Mouse (Mus musculus) hindbrain, embryonic 14.5 days (tissue): ENCODE measurements around the gene Vps45. TPM values are rescaled to one million over a fixed set of nuclear protein-coding genes. Genes with fewer than 3 reads are reported as not detected.

ENCODE experiments used
- ATAC-seq: fragments of 200-750 bp; cut with Nextera tagmentation; 2 replicates; pipeline ENCODE4 v1.8.0; 2017; ENCODE audit warnings: moderate number of reproducible peaks, mild to moderate bottlenecking, moderate TSS enrichment, moderate library complexity; ENCODE audit not compliant: low FRiP score
- DNase-seq: peaks from one replicate; pipeline ENCODE4 v3.0.0-alpha.2; 2015; ENCODE audit warnings: low spot score
- H3K27ac ChIP-seq: fragments of 300-500 bp; sonication (generic); 2 replicates; pipeline ENCODE4 v1.5.1; 2014; ENCODE audit warnings: mild to moderate bottlenecking, moderate library complexity
- H3K27me3 ChIP-seq: fragments of 300-500 bp; sonication (generic); 2 replicates; pipeline ENCODE4 v1.6.1; 2014; ENCODE audit warnings: mild to moderate bottlenecking, low read length, mixed read lengths; ENCODE audit not compliant: control insufficient read depth, insufficient read depth
- H3K36me3 ChIP-seq: fragments of 300-500 bp; sonication (generic); replicated peaks from 2 replicates; pipeline ENCODE4 v1.6.1; 2014; ENCODE audit not compliant: control insufficient read depth, insufficient read depth
- H3K4me1 ChIP-seq: fragments of 300-500 bp; sonication (generic); replicated peaks from 2 replicates; pipeline ENCODE4 v1.6.1; 2014; ENCODE audit warnings: antibody characterized with exemption, low read length, mixed read lengths; ENCODE audit not compliant: control insufficient read depth, insufficient read depth
- H3K4me2 ChIP-seq: fragments of 300-500 bp; sonication (generic); replicated peaks from 2 replicates; pipeline ENCODE4 v1.6.1; 2014; ENCODE audit warnings: mild to moderate bottlenecking, moderate library complexity
- H3K4me3 ChIP-seq: fragments of 300-500 bp; sonication (generic); replicated peaks from 2 replicates; pipeline ENCODE4 v1.5.1; 2014; ENCODE audit warnings: mild to moderate bottlenecking, low read length
- H3K9ac ChIP-seq: fragments of 300-500 bp; sonication (generic); 2 replicates; pipeline ENCODE4 v1.6.1; 2014
- H3K9me3 ChIP-seq: fragments of 300-500 bp; sonication (generic); 2 replicates; pipeline ENCODE4 v1.6.1; 2016; ENCODE audit warnings: low read length; ENCODE audit not compliant: control insufficient read depth
- WGBS: fragments of 180-500 bp; shearing (Covaris S2); extraction: QIAGEN DNeasy Blood & Tissue Kit; methylation state at CpG from one replicate; pipeline ENCODE4 v1.1.7; 2014; 5-methylcytosine and 5-hydroxymethylcytosine counted together
- polyA plus RNA-seq: library from polyadenylated mRNA; unstranded; fragments of >200 nt; fragmentation: Nextera tagmentation; extraction: Ambion mirVana; gene quantifications from 2 replicates; pipeline ENCODE4 v1.2.1, GENCODE M21; 2014

The Vps45 gene
- polyA plus RNA-seq, 1 experiment from 2014 or later: 46.8 TPM

DNA sequence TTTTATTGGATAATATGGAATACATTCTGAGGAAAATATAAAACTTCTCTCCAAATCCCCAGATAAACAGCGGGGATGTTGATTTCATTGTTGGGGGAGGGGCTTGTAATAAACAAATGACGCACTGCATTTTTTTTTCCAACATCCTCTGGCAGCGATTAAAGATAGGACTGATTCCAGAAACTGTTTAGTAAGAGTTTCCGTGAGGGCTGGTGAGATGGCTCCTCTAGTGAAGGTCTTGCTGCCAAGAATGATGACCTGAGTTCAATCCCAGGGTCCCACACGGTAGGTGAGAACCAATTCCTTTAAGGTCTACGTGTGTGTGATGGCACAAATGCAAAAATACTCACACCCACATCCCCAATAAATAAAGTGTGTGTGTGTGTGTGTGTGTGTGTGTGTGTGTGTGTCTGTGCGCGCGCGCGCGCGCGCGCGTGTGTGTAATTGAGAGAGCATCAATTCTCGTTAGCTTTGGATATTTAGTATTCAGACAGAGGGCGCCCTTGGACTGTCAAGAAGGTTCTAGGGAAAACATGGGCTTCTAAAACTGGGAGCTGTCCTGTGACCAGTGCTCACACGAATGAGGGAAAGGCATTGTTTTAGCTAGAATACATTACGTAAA, 7.6 kb upstream of the Vps45 start:
- Histone ChIP-seq H3K27ac (no peak overlapping the region), H3K9me3 (no peaks in the 10 kb centered on the region), H3K9ac (no peak overlapping the region), H3K36me3 (no peaks in the 10 kb centered on the region), H3K27me3 (no peaks in the 10 kb centered on the region), H3K4me1 (no peaks in the 10 kb centered on the region), H3K4me2 (peak overlapping the region; percentile 4; the same call in 1 of the 2 replicates), H3K4me3 (no peak overlapping the region)
- DNase-seq (peak; percentile 66), ATAC-seq (no peak)
- WGBS: 38% methylated on average over 20 of the region's 20 CpGs

DNA sequence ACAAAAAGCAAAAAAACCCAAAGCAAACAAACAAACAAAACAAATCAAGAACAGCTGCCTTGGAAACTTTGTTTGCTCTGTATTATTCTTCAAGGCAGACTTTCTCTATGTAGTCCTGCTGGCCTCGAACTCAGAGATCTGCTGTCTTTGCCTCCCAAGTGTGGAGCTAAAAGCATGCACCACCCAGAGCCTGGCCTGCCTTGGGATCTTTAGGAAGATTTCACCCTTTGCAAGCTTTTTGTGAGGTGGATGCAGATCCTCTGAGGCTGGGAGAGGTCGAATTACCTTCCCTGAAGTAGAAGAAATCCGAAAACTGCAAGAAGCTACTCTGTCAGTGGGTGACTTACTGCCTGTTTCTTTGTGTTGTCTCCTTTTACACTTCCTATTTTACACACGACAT, 6.9 kb upstream of the Vps45 start:
- H3K4me1 ChIP-seq: no peaks in the 10 kb centered on the region
- H3K9me3 ChIP-seq: no peaks in the 10 kb centered on the region
- ATAC-seq (no peak), DNase-seq (no peak)
- WGBS: 53% methylated on average over 4 of the region's 4 CpGs
- H3K9ac ChIP-seq: no peak overlapping the region
- H3K27me3 ChIP-seq: no peaks in the 10 kb centered on the region
- no peaks in the 10 kb centered on the region for H3K36me3 ChIP-seq
- no peak overlapping the region for H3K27ac ChIP-seq
- 0 out of 2 replicates have a peak overlapping the region, but pooled peaks have one; percentile 4 for H3K4me2 ChIP-seq
- H3K4me3 ChIP-seq: no peak overlapping the region

DNA sequence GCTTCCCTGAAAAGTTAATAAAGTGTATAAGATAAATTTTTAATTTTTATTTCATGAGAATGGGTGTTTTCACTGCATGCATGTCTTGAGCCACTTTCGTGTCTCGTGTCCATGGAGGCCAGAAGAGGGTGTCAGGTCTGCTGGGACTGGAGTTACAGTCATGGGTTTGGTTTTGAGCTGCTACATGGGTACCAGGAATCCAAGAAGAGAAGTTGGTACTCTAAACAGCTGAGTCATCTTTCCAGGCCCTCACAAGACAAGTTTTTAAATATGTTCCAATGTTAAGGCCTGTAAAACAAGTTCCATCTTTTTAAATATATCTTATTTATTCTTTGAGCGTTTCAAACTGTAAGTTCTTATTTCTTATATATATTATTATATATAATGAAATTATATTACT, 6.0 kb upstream of the Vps45 start:
- Histone ChIP-seq H3K9ac (no peak overlapping the region), H3K4me3 (no peak overlapping the region), H3K4me2 (no peak overlapping the region), H3K9me3 (no peaks in the 10 kb centered on the region), H3K27me3 (no peaks in the 10 kb centered on the region), H3K36me3 (no peaks in the 10 kb centered on the region), H3K27ac (no peak overlapping the region), H3K4me1 (no peaks in the 10 kb centered on the region)
- no peak for DNase-seq
- no peak for ATAC-seq
- WGBS: 88% methylated on average over 3 of the region's 3 CpGs

DNA sequence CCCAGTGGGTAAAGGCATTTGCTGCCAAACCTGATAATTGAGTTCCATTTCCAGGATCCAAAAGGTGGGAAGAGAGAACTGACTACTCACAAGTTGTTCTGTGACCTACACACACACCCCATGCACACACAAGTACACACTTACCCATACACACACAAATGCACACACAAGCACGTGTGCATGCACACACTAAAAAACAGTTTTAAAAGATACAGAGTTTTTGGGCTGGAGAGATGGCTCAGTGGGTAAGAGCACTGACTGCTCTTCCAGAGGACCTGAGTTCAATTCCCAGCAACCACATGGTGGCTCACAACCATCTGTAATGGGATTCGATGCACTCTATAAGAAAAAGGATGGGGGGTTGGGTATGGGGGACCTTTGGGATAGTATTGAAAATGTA, 5.0 kb upstream of the Vps45 start:
- Histone ChIP-seq H3K4me1 (0 out of 2 replicates have a peak, but pooled peaks cover 4% of the 10 kb centered on the region), H3K27ac (no peak overlapping the region), H3K4me2 (no peak overlapping the region), H3K27me3 (no peaks in the 10 kb centered on the region), H3K4me3 (no peak overlapping the region), H3K9me3 (no peaks in the 10 kb centered on the region), H3K36me3 (no peaks in the 10 kb centered on the region), H3K9ac (no peak overlapping the region)
- no peak for DNase-seq
- 82% methylated on average over 2 of the region's 2 CpGs for WGBS
- no peak for ATAC-seq

DNA sequence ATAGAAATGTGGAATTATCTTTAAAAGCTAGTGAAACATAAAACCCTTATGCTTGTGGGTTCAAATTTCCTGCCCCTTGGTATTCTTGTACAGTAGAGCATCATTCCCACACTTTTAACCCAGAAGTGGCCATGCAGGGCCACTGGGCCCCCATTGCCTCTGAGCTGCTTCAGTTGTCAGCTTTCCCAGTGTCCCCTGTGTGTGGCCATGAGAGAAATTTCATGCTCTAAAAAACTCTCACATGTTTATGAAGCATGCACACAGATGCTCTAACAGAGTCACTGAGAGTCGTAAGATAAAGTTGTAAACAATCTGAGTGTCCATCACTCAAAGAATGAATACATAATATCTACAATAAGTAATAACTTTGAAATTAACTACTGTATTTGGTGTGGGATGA, 1.9 kb upstream of the Vps45 start:
- Histone ChIP-seq H3K27ac (no peak overlapping the region), H3K9ac (no peak overlapping the region), H3K4me2 (no peak overlapping the region), H3K36me3 (0 out of 2 replicates have a peak, but pooled peaks cover 4% of the 10 kb centered on the region), H3K4me1 (peaks cover 14% of the 10 kb centered on the region), H3K4me3 (no peak overlapping the region), H3K27me3 (no peaks in the 10 kb centered on the region), H3K9me3 (no peaks in the 10 kb centered on the region)
- no peak for DNase-seq
- ATAC-seq: no peak
- 88% methylated on average over 1 of the region's 1 CpGs for WGBS

DNA sequence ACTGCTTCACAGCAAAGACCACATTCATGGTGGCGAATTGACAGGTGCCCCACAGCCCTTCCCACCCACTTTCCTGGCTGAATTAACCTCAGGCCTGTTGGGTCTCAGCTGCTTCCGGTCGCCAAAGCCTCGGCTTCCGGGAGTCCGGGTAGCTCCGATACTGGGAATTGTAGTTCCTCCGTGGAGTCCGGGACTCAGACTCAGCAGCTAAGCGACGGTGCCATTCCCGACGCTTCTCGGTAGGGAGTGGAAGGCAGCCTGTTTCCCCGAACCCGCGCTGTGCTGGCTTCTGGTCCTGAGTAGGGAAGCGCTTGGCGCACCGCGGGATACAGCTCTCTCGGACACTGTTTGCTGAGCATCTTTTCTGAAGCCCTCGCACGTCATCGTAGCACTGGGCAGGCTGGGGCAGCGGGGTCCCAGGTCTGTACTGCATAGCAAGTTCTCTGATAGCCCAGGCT, 490 bp downstream of the Vps45 start:
- ATAC-seq: peak; percentile 96
- H3K27me3 ChIP-seq: no peaks in the 10 kb centered on the region
- peak overlapping the region; percentile 57 for H3K4me3 ChIP-seq
- H3K36me3 ChIP-seq: peaks cover 13% of the 10 kb centered on the region; the same call in 1 of the 2 replicates
- no peaks in the 10 kb centered on the region for H3K9me3 ChIP-seq
- H3K27ac ChIP-seq: peak overlapping the region; percentile 93
- H3K4me1 ChIP-seq: peaks cover 14% of the 10 kb centered on the region
- under 1% methylated on average over 26 of the region's 26 CpGs for WGBS
- H3K4me2 ChIP-seq: peak overlapping the region; percentile 70
- peak; percentile 92 for DNase-seq
- peak overlapping the region; percentile 69 for H3K9ac ChIP-seq

DNA sequence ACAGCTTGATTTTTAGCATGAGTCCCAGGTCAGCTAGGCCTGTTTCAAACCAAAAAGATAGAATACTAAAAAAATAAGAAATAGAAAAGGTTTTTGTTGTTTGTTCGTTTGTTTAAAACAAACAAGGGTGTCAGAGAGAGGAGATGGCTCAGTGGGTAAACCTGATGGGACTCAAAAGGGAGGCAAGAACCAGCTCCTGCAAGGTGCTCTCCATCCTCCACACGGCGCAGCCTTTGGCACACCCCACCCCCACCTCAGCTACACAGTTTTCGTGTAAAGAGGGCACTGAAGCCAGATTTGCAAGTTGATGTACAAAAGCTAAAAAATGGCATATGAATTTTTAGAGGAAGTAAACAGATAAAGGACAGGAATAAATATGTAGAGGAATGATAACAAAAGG, 2.2 kb downstream of the Vps45 start:
- H3K27ac ChIP-seq: no peak overlapping the region
- ATAC-seq (no peak), DNase-seq (no peak)
- peaks cover 14% of the 10 kb centered on the region for H3K4me1 ChIP-seq
- no peaks in the 10 kb centered on the region for H3K9me3 ChIP-seq
- 89% methylated on average over 4 of the region's 4 CpGs for WGBS
- H3K9ac ChIP-seq: no peak overlapping the region
- no peaks in the 10 kb centered on the region for H3K27me3 ChIP-seq
- no peak overlapping the region for H3K4me3 ChIP-seq
- H3K36me3 ChIP-seq: peaks cover 25% of the 10 kb centered on the region
- H3K4me2 ChIP-seq: no peak overlapping the region

DNA sequence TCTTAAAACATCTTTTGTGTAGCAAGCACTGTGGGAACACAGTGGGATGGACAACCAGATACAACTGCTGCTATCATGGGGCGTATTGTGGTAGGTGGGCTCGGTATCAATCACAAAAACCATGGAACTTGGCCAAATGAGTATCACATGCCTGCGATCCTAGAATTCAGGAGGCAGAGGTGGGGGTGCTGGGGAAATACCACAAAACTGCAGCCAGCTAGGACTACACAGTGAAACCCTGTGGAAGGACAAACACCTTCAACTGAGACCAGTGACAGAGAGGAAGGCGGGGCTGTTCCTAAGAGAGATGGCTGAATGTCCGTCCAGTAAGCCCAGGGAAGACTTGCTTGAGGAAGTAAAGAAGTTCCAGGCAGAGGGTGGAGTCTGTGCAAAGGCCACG, 3.0 kb downstream of the Vps45 start:
- ATAC-seq (no peak), DNase-seq (no peak)
- WGBS: 93% methylated on average over 6 of the region's 6 CpGs
- Histone ChIP-seq H3K4me1 (peaks cover 14% of the 10 kb centered on the region), H3K36me3 (peaks cover 28% of the 10 kb centered on the region), H3K9ac (no peak overlapping the region), H3K27me3 (no peaks in the 10 kb centered on the region), H3K9me3 (no peaks in the 10 kb centered on the region), H3K4me2 (no peak overlapping the region), H3K4me3 (no peak overlapping the region), H3K27ac (no peak overlapping the region)

DNA sequence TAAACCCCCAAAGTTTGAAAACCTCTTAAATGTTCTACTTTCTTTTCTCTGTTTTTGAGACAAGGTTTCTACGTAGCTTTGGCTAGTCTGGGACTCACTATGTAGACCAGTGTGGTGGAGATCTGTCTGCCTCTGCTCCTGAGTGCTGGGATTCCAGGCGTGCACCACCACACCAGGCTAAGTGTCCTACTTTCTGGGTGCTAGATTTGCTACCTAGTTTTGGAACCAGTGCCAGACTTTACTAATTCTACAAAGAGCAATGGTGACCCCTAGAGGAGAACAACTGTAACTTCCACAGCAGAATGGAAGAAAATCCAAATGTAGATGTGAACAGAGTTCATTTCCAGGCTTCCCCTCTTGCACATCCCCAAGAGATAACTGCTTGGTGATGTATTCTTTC, 6.4 kb downstream of the Vps45 start:
- no peak for ATAC-seq
- peak; percentile 79 for DNase-seq
- Histone ChIP-seq H3K27ac (no peak overlapping the region), H3K4me1 (peaks cover 5% of the 10 kb centered on the region), H3K4me2 (no peak overlapping the region), H3K36me3 (peaks cover 40% of the 10 kb centered on the region), H3K9me3 (no peaks in the 10 kb centered on the region), H3K9ac (no peak overlapping the region), H3K4me3 (no peak overlapping the region), H3K27me3 (no peaks in the 10 kb centered on the region)
- WGBS: 50% methylated on average over 2 of the region's 2 CpGs

DNA sequence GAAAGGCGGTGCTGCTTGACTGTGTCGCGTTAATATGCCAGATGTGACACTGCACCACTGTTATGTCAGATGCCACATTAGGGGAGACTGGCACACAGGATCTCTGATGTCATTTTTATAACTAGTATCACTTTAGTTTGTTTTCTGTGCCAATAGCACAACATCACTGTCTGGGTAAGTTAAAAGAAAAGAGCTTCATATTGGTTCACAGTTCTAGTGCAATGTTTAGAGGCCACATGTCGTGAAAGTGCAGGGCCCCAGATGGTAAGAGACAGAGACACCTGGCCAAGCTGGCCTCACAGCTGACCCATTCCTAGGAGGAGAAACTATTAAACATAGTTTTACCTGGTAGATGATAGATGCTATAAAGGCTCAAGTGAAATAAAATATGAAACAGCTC, 7.1 kb downstream of the Vps45 start:
- DNase-seq (no peak), ATAC-seq (no peak)
- 78% methylated on average over 4 of the region's 4 CpGs for WGBS
- Histone ChIP-seq H3K4me3 (no peak overlapping the region), H3K4me1 (no peaks in the 10 kb centered on the region), H3K27ac (no peak overlapping the region), H3K9me3 (no peaks in the 10 kb centered on the region), H3K27me3 (no peaks in the 10 kb centered on the region), H3K4me2 (no peak overlapping the region), H3K36me3 (peaks cover 46% of the 10 kb centered on the region), H3K9ac (no peak overlapping the region)
